Mouse (Mus musculus): ENCODE data around the gene Srgap1. TPM values are rescaled to one million over a fixed set of nuclear protein-coding genes. Genes with fewer than 3 reads are reported as not detected.

The Srgap1 gene
- total and polyA plus RNA-seq, 2 experiments from 2014 or later = 28.5 to 31.1 TPM

DNA sequence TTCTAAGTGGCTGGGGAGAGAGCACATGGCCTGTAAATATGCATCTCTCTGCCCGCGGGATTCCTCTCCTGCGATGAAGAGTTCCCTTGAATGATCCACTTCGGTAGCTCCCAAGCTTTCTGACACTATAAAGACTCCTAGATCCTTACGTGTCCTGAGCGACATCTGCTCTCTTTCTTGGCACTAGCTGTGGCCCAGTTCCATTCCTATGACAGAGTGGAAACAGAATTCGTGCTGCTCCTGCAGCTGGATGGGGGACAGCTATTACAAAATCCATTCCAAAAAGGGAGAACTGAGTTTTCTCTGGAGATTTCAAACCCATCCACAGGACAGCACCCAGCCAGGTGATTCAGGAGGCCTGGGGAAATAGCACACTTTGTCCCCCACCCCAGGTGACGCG is 285.0 kb downstream of the Srgap1 start:
- Histone ChIP-seq H3K9me3 (ENCODE audit: low read length) (no peaks in the 10 kb centered on the region), H3K27me3 (ENCODE audit: insufficient read depth, low read length) (no peaks in the 10 kb centered on the region), H3K27ac (ENCODE audit: low read depth, low read length) (no peak overlapping the region), H3K4me3 (ENCODE audit: low read depth, low read length) (no peak overlapping the region), H3K4me2 (ENCODE audit: low read depth, low read length, poor library complexity, severe bottlenecking) (no peak overlapping the region), H3K36me3 (ENCODE audit: insufficient read depth, low read length) (no peaks in the 10 kb centered on the region), H3K4me1 (ENCODE audit: insufficient read depth, low read length) (peaks cover 2% of the 10 kb centered on the region; the same call in 1 of the 2 replicates), H3K9ac (replicated peaks; ENCODE audit: low read length, poor library complexity, severe bottlenecking) (no peak overlapping the region)
- no peak for DNase-seq (ENCODE audit: low spot score)
- TF ChIP-seq CTCF (IDR thresholded peaks at IDR 0.05) = no peak
- WGBS = 81% methylated on average over 9 of the region's 9 CpGs
- ATAC-seq (ENCODE audit: low FRiP score) = no peak

DNA sequence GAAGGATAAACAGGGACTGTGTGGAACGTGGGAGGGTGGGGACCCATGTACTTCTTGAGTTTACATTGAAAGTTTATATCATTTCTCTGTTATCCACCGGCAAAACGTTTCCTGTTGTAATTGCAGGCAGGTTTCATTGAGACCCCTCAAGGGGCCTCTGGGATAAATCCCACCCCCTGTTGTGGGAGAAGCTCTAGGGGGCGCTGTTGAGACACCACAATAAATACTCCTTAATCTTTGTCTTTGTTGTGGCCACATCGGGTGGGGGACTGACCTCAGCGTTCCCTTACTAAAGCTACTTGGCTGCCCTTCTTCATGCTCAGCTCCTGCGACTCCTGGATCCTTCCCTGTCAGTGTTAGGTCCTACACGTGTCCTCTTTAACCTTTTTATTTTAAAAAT is 288.0 kb downstream of the Srgap1 start:
- Histone ChIP-seq H3K36me3 (ENCODE audit: insufficient read depth, low read length) (no peaks in the 10 kb centered on the region), H3K27me3 (ENCODE audit: insufficient read depth, low read length) (no peaks in the 10 kb centered on the region), H3K9me3 (ENCODE audit: low read length) (no peaks in the 10 kb centered on the region), H3K4me3 (ENCODE audit: low read depth, low read length) (no peak overlapping the region), H3K27ac (ENCODE audit: low read depth, low read length) (no peak overlapping the region), H3K4me1 (ENCODE audit: insufficient read depth, low read length) (no peaks in the 10 kb centered on the region), H3K4me2 (ENCODE audit: low read depth, low read length, poor library complexity, severe bottlenecking) (no peak overlapping the region), H3K9ac (replicated peaks; ENCODE audit: low read length, poor library complexity, severe bottlenecking) (no peak overlapping the region)
- DNase-seq (ENCODE audit: low spot score) (no peak), ATAC-seq (ENCODE audit: low FRiP score) (no peak)
- WGBS = 48% methylated on average over 8 of the region's 8 CpGs
- peak; percentile 28; the same call in 1 of the 2 replicates for TF ChIP-seq CTCF (IDR thresholded peaks at IDR 0.05)

DNA sequence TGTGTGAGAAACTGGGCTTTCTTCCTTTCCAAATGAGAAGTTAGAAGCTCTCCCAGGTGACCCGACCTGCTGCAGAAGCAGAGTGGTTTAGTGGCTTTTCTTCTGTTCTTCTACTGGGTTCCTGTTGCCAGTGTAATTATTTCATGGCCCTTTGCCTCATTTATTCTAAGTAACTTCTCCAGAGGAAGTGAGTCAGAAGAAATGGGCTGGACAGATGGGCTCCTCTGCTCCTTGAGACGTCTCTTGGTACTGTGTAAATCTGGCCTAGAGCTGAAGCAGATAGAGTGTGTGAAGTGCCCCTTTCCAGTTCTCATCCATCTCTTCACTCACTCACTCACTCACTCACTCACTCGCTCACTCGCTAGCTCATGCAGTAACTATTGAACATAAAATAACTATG is 290.4 kb downstream of the Srgap1 start:
- no peaks in the 10 kb centered on the region for H3K4me1 ChIP-seq (ENCODE audit: insufficient read depth, low read length)
- H3K36me3 ChIP-seq (ENCODE audit: insufficient read depth, low read length) = 0 out of 2 replicates have a peak, but pooled peaks cover 3% of the 10 kb centered on the region
- no peaks in the 10 kb centered on the region for H3K9me3 ChIP-seq (ENCODE audit: low read length)
- ATAC-seq (ENCODE audit: low FRiP score) (no peak), DNase-seq (ENCODE audit: low spot score) (no peak)
- no peak overlapping the region for H3K4me2 ChIP-seq (ENCODE audit: low read depth, low read length, poor library complexity, severe bottlenecking)
- H3K27me3 ChIP-seq (ENCODE audit: insufficient read depth, low read length) = no peaks in the 10 kb centered on the region
- H3K4me3 ChIP-seq (ENCODE audit: low read depth, low read length) = no peak overlapping the region
- no peak for TF ChIP-seq CTCF (IDR thresholded peaks at IDR 0.05)
- no peak overlapping the region for H3K27ac ChIP-seq (ENCODE audit: low read depth, low read length)
- no peak overlapping the region for H3K9ac ChIP-seq (replicated peaks; ENCODE audit: low read length, poor library complexity, severe bottlenecking)
- 86% methylated on average over 4 of the region's 4 CpGs for WGBS

DNA sequence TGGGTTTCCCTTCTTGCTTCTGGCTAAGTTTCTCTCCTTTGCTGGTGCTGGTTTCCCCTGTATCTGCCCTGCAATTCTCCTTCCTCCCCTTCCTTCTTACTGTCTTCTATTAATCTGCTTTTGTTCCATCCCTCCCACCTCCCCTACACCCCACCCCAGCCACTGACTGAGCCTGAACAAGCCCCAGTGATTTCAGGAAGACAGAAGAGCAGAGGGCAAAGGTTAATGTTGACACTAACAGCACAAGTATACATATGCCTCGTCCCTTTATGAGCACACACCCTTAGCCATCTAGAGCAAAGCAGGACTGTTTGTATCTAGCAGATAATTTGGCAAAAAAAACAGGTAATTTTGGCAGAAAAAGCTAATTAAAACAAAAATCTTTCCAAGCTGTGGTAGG is 291.3 kb downstream of the Srgap1 start:
- H3K4me2 ChIP-seq (ENCODE audit: low read depth, low read length, poor library complexity, severe bottlenecking) = no peak overlapping the region
- 58% methylated on average over 1 of the region's 1 CpGs for WGBS
- no peak overlapping the region for H3K9ac ChIP-seq (replicated peaks; ENCODE audit: low read length, poor library complexity, severe bottlenecking)
- no peaks in the 10 kb centered on the region for H3K27me3 ChIP-seq (ENCODE audit: insufficient read depth, low read length)
- no peak overlapping the region for H3K4me3 ChIP-seq (ENCODE audit: low read depth, low read length)
- no peaks in the 10 kb centered on the region for H3K4me1 ChIP-seq (ENCODE audit: insufficient read depth, low read length)
- 0 out of 2 replicates have a peak, but pooled peaks cover 4% of the 10 kb centered on the region for H3K36me3 ChIP-seq (ENCODE audit: insufficient read depth, low read length)
- no peak overlapping the region for H3K27ac ChIP-seq (ENCODE audit: low read depth, low read length)
- ATAC-seq (ENCODE audit: low FRiP score) (no peak), DNase-seq (ENCODE audit: low spot score) (no peak)
- H3K9me3 ChIP-seq (ENCODE audit: low read length) = no peaks in the 10 kb centered on the region
- no peak for TF ChIP-seq CTCF (IDR thresholded peaks at IDR 0.05)

DNA sequence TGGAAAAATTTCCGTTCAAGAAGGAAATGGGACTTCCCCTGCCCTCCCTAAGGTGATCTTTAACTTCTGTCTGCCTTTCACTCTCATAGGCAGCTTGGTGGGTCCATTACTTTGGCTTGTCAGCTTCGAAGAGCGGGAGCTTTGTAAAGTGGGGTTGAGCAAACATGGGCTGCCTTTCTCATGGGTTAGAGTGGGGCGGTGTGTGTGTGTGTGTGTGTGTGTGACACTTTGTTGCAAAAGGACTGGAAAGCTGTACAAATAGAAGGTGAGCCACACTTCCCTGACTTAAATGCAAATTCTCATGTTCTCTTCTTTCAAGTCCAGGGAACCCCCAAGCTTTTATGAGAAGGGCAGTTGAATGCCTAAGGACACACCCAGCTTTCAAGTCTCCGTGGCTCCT is 292.9 kb downstream of the Srgap1 start:
- H3K27me3 ChIP-seq (ENCODE audit: insufficient read depth, low read length) = no peaks in the 10 kb centered on the region
- WGBS = 86% methylated on average over 5 of the region's 5 CpGs
- peaks cover 11% of the 10 kb centered on the region; the same call in 1 of the 2 replicates for H3K36me3 ChIP-seq (ENCODE audit: insufficient read depth, low read length)
- peaks cover 4% of the 10 kb centered on the region; the same call in 1 of the 2 replicates for H3K9me3 ChIP-seq (ENCODE audit: low read length)
- no peak overlapping the region for H3K4me3 ChIP-seq (ENCODE audit: low read depth, low read length)
- H3K9ac ChIP-seq (replicated peaks; ENCODE audit: low read length, poor library complexity, severe bottlenecking) = no peak overlapping the region
- no peak for DNase-seq (ENCODE audit: low spot score)
- no peak for ATAC-seq (ENCODE audit: low FRiP score)
- H3K4me2 ChIP-seq (ENCODE audit: low read depth, low read length, poor library complexity, severe bottlenecking) = no peak overlapping the region
- H3K4me1 ChIP-seq (ENCODE audit: insufficient read depth, low read length) = no peaks in the 10 kb centered on the region
- TF ChIP-seq CTCF (IDR thresholded peaks at IDR 0.05) = no peak
- H3K27ac ChIP-seq (ENCODE audit: low read depth, low read length) = no peak overlapping the region

DNA sequence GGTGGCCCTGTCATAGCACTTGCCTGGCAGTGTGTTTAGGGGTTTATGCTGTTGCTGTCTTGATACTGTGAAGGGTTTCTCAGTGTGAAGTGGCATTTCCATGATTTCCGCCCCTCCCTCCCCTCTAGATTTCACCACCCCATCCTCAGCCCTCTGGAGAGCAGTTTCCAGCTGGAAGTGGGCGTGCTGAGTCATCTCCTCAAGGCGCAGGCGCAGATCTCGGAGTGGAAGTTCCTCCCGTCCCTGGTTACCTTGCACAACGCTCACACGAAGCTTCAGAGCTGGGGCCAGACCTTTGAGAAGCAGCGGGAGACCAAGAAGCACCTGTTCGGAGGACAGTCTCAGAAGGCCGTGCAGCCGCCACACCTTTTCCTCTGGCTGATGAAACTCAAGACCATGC is 296.9 kb downstream of the Srgap1 start:
- no peak overlapping the region for H3K4me3 ChIP-seq (ENCODE audit: low read depth, low read length)
- H3K4me1 ChIP-seq (ENCODE audit: insufficient read depth, low read length) = no peaks in the 10 kb centered on the region
- TF ChIP-seq CTCF (IDR thresholded peaks at IDR 0.05) = no peak
- ATAC-seq (ENCODE audit: low FRiP score) = no peak
- 95% methylated on average over 12 of the region's 12 CpGs for WGBS
- H3K36me3 ChIP-seq (ENCODE audit: insufficient read depth, low read length) = peaks cover 30% of the 10 kb centered on the region
- H3K9ac ChIP-seq (replicated peaks; ENCODE audit: low read length, poor library complexity, severe bottlenecking) = no peak overlapping the region
- no peak overlapping the region for H3K27ac ChIP-seq (ENCODE audit: low read depth, low read length)
- no peaks in the 10 kb centered on the region for H3K27me3 ChIP-seq (ENCODE audit: insufficient read depth, low read length)
- peaks cover 4% of the 10 kb centered on the region; the same call in 1 of the 2 replicates for H3K9me3 ChIP-seq (ENCODE audit: low read length)
- no peak for DNase-seq (ENCODE audit: low spot score)
- no peak overlapping the region for H3K4me2 ChIP-seq (ENCODE audit: low read depth, low read length, poor library complexity, severe bottlenecking)
